Mouse (Mus musculus): Measurements from ENCODE around the gene Mettl25. TPM values are rescaled to one million over a fixed set of nuclear protein-coding genes. Genes with fewer than 3 reads are reported as not detected.

Gene Mettl25
- polyA plus RNA-seq, 1 experiment from 2014 or later: 16.5 TPM

GRCm38 (mm10) chr10:105802132-105802531 lies 39.0 kb downstream of the Mettl25 start:
- no peaks in the 10 kb centered on the region for H3K4me1 ChIP-seq (ENCODE audit: control insufficient read depth, insufficient read depth, low read length)
- no peak overlapping the region for H3K27ac ChIP-seq (ENCODE audit: low read depth, low read length)
- DNase-seq (ENCODE audit: low spot score) (no peak), ATAC-seq (ENCODE audit: insufficient read depth, low FRiP score, low TSS enrichment) (no peak)
- H3K9me3 ChIP-seq (ENCODE audit: control insufficient read depth, low read length): no peaks in the 10 kb centered on the region
- H3K9ac ChIP-seq (ENCODE audit: low read length): no peak overlapping the region
- H3K4me2 ChIP-seq (ENCODE audit: low read depth): no peak overlapping the region
- no peaks in the 10 kb centered on the region for H3K27me3 ChIP-seq (ENCODE audit: control insufficient read depth, insufficient read depth, low read length)
- 95% methylated on average over 6 of the region's 6 CpGs for WGBS
- no peaks in the 10 kb centered on the region for H3K36me3 ChIP-seq (ENCODE audit: control insufficient read depth, insufficient read depth, low read length)
- no peak overlapping the region for H3K4me3 ChIP-seq (ENCODE audit: low read depth, low read length)

DNA sequence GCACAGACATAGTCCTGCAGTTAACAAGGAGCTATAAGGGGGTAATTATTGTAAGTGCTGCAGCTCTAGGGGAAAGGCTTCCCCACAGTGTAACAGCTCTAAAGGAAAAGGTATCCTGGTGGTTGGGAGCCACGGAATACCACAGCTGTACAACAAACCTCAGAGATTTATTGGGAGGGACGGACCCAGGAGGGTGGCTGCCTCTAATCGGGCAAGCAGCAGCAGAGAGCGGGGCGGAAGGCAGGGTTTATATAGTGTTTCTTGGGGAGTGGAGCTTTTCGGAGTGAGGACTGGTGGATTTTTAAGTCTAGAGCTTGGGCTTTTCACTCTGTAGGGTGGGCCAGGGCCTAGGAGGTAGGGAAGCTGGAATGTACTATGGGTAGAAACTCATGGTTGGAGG lies 40.0 kb downstream of the Mettl25 start:
- no peaks in the 10 kb centered on the region for H3K4me1 ChIP-seq (ENCODE audit: control insufficient read depth, insufficient read depth, low read length)
- DNase-seq (ENCODE audit: low spot score): no peak
- H3K27ac ChIP-seq (ENCODE audit: low read depth, low read length): no peak overlapping the region
- no peak overlapping the region for H3K4me3 ChIP-seq (ENCODE audit: low read depth, low read length)
- H3K27me3 ChIP-seq (ENCODE audit: control insufficient read depth, insufficient read depth, low read length): no peaks in the 10 kb centered on the region
- no peak overlapping the region for H3K4me2 ChIP-seq (ENCODE audit: low read depth)
- ATAC-seq (ENCODE audit: insufficient read depth, low FRiP score, low TSS enrichment): no peak
- WGBS: 33% methylated on average over 6 of the region's 6 CpGs
- no peak overlapping the region for H3K9ac ChIP-seq (ENCODE audit: low read length)
- H3K9me3 ChIP-seq (ENCODE audit: control insufficient read depth, low read length): no peaks in the 10 kb centered on the region
- H3K36me3 ChIP-seq (ENCODE audit: control insufficient read depth, insufficient read depth, low read length): no peaks in the 10 kb centered on the region

DNA sequence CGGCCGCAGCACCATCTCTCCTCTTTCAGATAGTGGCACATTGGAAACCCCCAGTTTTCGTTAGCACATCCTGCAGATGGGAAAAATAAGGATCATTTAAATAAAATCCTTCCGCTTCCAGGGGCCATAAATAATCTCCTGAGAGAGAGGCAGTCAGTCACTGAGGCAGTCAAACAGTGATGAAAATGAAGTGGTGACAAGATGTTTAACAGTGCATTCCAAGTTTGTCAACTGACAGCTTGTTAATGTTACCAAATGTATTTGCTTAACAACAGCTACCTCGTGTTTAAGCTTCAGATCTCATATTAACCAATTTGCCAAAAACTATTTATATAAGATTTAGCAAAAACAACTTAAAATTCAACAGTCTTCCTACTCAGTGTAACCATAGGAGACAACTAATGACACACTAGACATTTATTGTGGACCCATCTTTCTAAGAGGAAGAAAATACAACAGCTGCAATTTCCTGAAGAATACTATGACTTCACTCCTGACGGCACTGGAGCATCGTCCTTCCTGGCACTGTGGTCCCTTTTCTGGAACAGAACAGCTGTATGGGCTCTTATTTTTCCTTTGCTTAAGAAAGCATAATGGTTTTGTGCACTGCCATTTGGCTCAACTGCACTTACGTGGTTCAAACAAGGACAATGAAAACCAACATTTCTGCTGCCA lies 43.8 kb downstream of the Mettl25 start:
- H3K4me1 ChIP-seq (ENCODE audit: control insufficient read depth, insufficient read depth, low read length): no peaks in the 10 kb centered on the region
- H3K4me2 ChIP-seq (ENCODE audit: low read depth): no peak overlapping the region
- no peaks in the 10 kb centered on the region for H3K27me3 ChIP-seq (ENCODE audit: control insufficient read depth, insufficient read depth, low read length)
- ATAC-seq (ENCODE audit: insufficient read depth, low FRiP score, low TSS enrichment): no peak
- H3K9me3 ChIP-seq (ENCODE audit: control insufficient read depth, low read length): no peaks in the 10 kb centered on the region
- WGBS: 86% methylated on average over 8 of the region's 8 CpGs
- no peak for DNase-seq (ENCODE audit: low spot score)
- no peaks in the 10 kb centered on the region for H3K36me3 ChIP-seq (ENCODE audit: control insufficient read depth, insufficient read depth, low read length)
- H3K9ac ChIP-seq (ENCODE audit: low read length): no peak overlapping the region
- no peak overlapping the region for H3K4me3 ChIP-seq (ENCODE audit: low read depth, low read length)
- H3K27ac ChIP-seq (ENCODE audit: low read depth, low read length): no peak overlapping the region

GRCm38 (mm10) chr10:105793776-105794552 lies 47.2 kb downstream of the Mettl25 start:
- H3K27me3 ChIP-seq (ENCODE audit: control insufficient read depth, insufficient read depth, low read length): no peaks in the 10 kb centered on the region
- DNase-seq (ENCODE audit: low spot score): no peak
- no peaks in the 10 kb centered on the region for H3K4me1 ChIP-seq (ENCODE audit: control insufficient read depth, insufficient read depth, low read length)
- WGBS: 81% methylated on average over 15 of the region's 15 CpGs
- no peak overlapping the region for H3K4me2 ChIP-seq (ENCODE audit: low read depth)
- no peak overlapping the region for H3K9ac ChIP-seq (ENCODE audit: low read length)
- no peaks in the 10 kb centered on the region for H3K9me3 ChIP-seq (ENCODE audit: control insufficient read depth, low read length)
- no peak overlapping the region for H3K4me3 ChIP-seq (ENCODE audit: low read depth, low read length)
- no peaks in the 10 kb centered on the region for H3K36me3 ChIP-seq (ENCODE audit: control insufficient read depth, insufficient read depth, low read length)
- no peak for ATAC-seq (ENCODE audit: insufficient read depth, low FRiP score, low TSS enrichment)
- H3K27ac ChIP-seq (ENCODE audit: low read depth, low read length): no peak overlapping the region

GRCm38 (mm10) chr10:105788744-105789486 lies 52.3 kb downstream of the Mettl25 start:
- H3K36me3 ChIP-seq (ENCODE audit: control insufficient read depth, insufficient read depth, low read length): 0 out of 2 replicates have a peak, but pooled peaks cover 2% of the 10 kb centered on the region
- no peaks in the 10 kb centered on the region for H3K9me3 ChIP-seq (ENCODE audit: control insufficient read depth, low read length)
- H3K27me3 ChIP-seq (ENCODE audit: control insufficient read depth, insufficient read depth, low read length): no peaks in the 10 kb centered on the region
- H3K4me1 ChIP-seq (ENCODE audit: control insufficient read depth, insufficient read depth, low read length): no peaks in the 10 kb centered on the region
- DNase-seq (ENCODE audit: low spot score): peak; percentile 18
- H3K27ac ChIP-seq (ENCODE audit: low read depth, low read length): no peak overlapping the region
- H3K9ac ChIP-seq (ENCODE audit: low read length): no peak overlapping the region
- peak; percentile 85 for ATAC-seq (ENCODE audit: insufficient read depth, low FRiP score, low TSS enrichment)
- H3K4me3 ChIP-seq (ENCODE audit: low read depth, low read length): no peak overlapping the region
- WGBS: 81% methylated on average over 17 of the region's 17 CpGs
- no peak overlapping the region for H3K4me2 ChIP-seq (ENCODE audit: low read depth)

GRCm38 (mm10) chr10:105783766-105784165 lies 57.4 kb downstream of the Mettl25 start:
- H3K4me2 ChIP-seq (ENCODE audit: low read depth): no peak overlapping the region
- H3K4me3 ChIP-seq (ENCODE audit: low read depth, low read length): no peak overlapping the region
- WGBS: 91% methylated on average over 8 of the region's 8 CpGs
- 0 out of 2 replicates have a peak, but pooled peaks cover 2% of the 10 kb centered on the region for H3K36me3 ChIP-seq (ENCODE audit: control insufficient read depth, insufficient read depth, low read length)
- no peaks in the 10 kb centered on the region for H3K4me1 ChIP-seq (ENCODE audit: control insufficient read depth, insufficient read depth, low read length)
- ATAC-seq (ENCODE audit: insufficient read depth, low FRiP score, low TSS enrichment) (no peak), DNase-seq (ENCODE audit: low spot score) (no peak)
- no peak overlapping the region for H3K9ac ChIP-seq (ENCODE audit: low read length)
- H3K9me3 ChIP-seq (ENCODE audit: control insufficient read depth, low read length): no peaks in the 10 kb centered on the region
- H3K27ac ChIP-seq (ENCODE audit: low read depth, low read length): no peak overlapping the region
- H3K27me3 ChIP-seq (ENCODE audit: control insufficient read depth, insufficient read depth, low read length): no peaks in the 10 kb centered on the region

DNA sequence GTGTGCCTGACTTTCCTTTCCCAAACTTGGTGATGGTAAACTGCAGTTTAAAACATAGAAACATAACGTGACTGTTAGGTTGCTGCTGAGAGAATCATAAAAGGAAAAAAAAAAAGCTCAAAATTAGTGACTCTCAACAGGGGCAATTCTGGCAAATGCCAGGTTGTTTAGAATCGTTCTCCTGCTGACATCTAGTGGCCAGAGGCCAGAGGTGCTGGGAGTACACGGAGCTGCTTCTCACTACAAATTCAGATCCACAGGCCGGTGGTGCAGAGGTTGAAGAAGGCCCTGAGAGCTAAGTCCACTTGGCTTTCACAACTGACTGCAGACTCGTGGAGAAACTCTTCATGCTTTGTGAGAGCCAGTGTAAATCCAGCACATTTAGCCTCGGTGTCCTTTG lies 66.8 kb downstream of the Mettl25 start:
- Histone ChIP-seq H3K9ac (ENCODE audit: low read length) (no peak overlapping the region), H3K4me1 (ENCODE audit: control insufficient read depth, insufficient read depth, low read length) (no peaks in the 10 kb centered on the region), H3K36me3 (ENCODE audit: control insufficient read depth, insufficient read depth, low read length) (no peaks in the 10 kb centered on the region), H3K27ac (ENCODE audit: low read depth, low read length) (no peak overlapping the region), H3K27me3 (ENCODE audit: control insufficient read depth, insufficient read depth, low read length) (no peaks in the 10 kb centered on the region), H3K4me2 (ENCODE audit: low read depth) (no peak overlapping the region), H3K9me3 (ENCODE audit: control insufficient read depth, low read length) (no peaks in the 10 kb centered on the region), H3K4me3 (ENCODE audit: low read depth, low read length) (no peak overlapping the region)
- ATAC-seq (ENCODE audit: insufficient read depth, low FRiP score, low TSS enrichment) (peak; percentile 82), DNase-seq (ENCODE audit: low spot score) (peak; percentile 68)
- WGBS: 20% methylated on average over 6 of the region's 6 CpGs

DNA sequence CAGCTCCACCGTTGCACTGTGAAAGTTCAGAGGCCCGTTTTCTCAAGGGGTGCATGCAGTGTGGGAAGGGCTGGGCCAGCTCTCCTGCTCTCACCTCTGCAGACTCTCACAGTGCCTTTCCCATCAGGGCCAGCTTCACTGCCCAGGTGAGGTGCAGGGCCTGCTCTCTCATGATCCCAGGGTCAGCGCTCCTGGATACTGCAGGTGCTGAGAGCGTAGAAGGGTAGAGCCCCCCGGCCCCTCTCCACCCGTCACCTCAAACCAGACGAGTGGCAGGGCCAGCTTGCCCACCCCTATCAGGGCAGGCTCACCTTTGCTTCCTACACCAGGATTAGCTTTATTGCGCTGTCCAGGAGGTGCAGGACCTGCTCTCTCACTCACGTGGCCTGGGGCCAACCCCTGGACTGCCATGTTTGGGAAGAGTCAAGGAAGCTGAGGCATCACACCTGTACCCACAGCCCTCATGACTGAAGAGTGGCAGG lies 68.3 kb downstream of the Mettl25 start:
- Histone ChIP-seq H3K4me3 (ENCODE audit: low read depth, low read length) (no peak overlapping the region), H3K36me3 (ENCODE audit: control insufficient read depth, insufficient read depth, low read length) (no peaks in the 10 kb centered on the region), H3K9me3 (ENCODE audit: control insufficient read depth, low read length) (no peaks in the 10 kb centered on the region), H3K27ac (ENCODE audit: low read depth, low read length) (no peak overlapping the region), H3K4me2 (ENCODE audit: low read depth) (no peak overlapping the region), H3K27me3 (ENCODE audit: control insufficient read depth, insufficient read depth, low read length) (no peaks in the 10 kb centered on the region), H3K9ac (ENCODE audit: low read length) (no peak overlapping the region), H3K4me1 (ENCODE audit: control insufficient read depth, insufficient read depth, low read length) (no peaks in the 10 kb centered on the region)
- no peak for ATAC-seq (ENCODE audit: insufficient read depth, low FRiP score, low TSS enrichment)
- WGBS: 90% methylated on average over 9 of the region's 9 CpGs
- DNase-seq (ENCODE audit: low spot score): no peak

All from neural tube, embryonic 11.5 days (tissue).